In genomic region chr5:93024754-93025280, GRCm38 (mm10) we compare ENCODE assay signal across 8 mouse cellular contexts. TPM values are rescaled to one million over a fixed set of nuclear protein-coding genes. Genes with fewer than 3 reads are reported as not detected.
A peak's percentile ranks its signal among the peaks of the same experiment; 100 is the strongest.
DNase-seq lines count a peak whose midpoint lies in the region; ATAC-seq and TF ChIP-seq lines count a peak whose summit lies in the region.

No protein-coding gene starts in this region.

- no peak for TF ChIP-seq CTCF in layer of hippocampus, adult 2 months (conservative IDR thresholded peaks at IDR 0.05)

- H3K4me1 ChIP-seq in heart, embryonic 13.5 days, result peaks cover 43% of the 10 kb centered on the region
- peaks cover 46% of the 10 kb centered on the region for H3K4me1 ChIP-seq in limb, embryonic 10.5 days

- WGBS in heart, embryonic 13.5 days, result 30% methylated on average over 7 of the region's 7 CpGs
- WGBS in limb, embryonic 10.5 days, result 6% methylated on average over 7 of the region's 7 CpGs

- no peaks in the 10 kb centered on the region for H3K27me3 ChIP-seq in heart, embryonic 13.5 days (replicated peaks)
- no peaks in the 10 kb centered on the region for H3K27me3 ChIP-seq in limb, embryonic 10.5 days (ENCODE audit: low read depth, poor library complexity, severe bottlenecking)

- no peak overlapping the region for H3K4me3 ChIP-seq in heart, embryonic 13.5 days
- no peak overlapping the region for H3K4me3 ChIP-seq in limb, embryonic 10.5 days
- H3K4me3 ChIP-seq in layer of hippocampus, adult 2 months, result no peak overlapping the region

- peak; percentile 82 for DNase-seq in adrenal gland, postnatal 10 days
- no peak for DNase-seq in adrenal gland, postnatal 4 days (ENCODE audit: low spot score in 2 of 2)
- peak; percentile 79 for DNase-seq in 3T3-L1 (ENCODE audit: low read depth, low spot score)
- DNase-seq in limb, embryonic 10.5 days (ENCODE audit: low spot score), result peak; percentile 51
- DNase-seq in spleen, postnatal 14 days (ENCODE audit: low spot score in 2 of 2), result no peak
- no peak for DNase-seq in ovary, adult 18-20 months (ENCODE audit: low spot score)
- no peak for DNase-seq in layer of hippocampus, adult 2 months (ENCODE audit: low spot score in 2 of 2)

- no peak for ATAC-seq in heart, embryonic 13.5 days (ENCODE audit: extremely low read depth, insufficient number of reproducible peaks, low FRiP score, low TSS enrichment)

- no peak overlapping the region for H3K9ac ChIP-seq in heart, embryonic 13.5 days

- no peaks in the 10 kb centered on the region for H3K36me3 ChIP-seq in heart, embryonic 13.5 days
- H3K36me3 ChIP-seq in limb, embryonic 10.5 days, result no peaks in the 10 kb centered on the region

- peak overlapping the region; percentile 26 for H3K27ac ChIP-seq in heart, embryonic 13.5 days (replicated peaks)
- H3K27ac ChIP-seq in limb, embryonic 10.5 days, result peak overlapping the region; percentile 82
- no peak overlapping the region for H3K27ac ChIP-seq in layer of hippocampus, adult 2 months

- H3K9me3 ChIP-seq in heart, embryonic 13.5 days, result no peaks in the 10 kb centered on the region
- no peaks in the 10 kb centered on the region for H3K9me3 ChIP-seq in limb, embryonic 10.5 days (replicated peaks)

- H3K4me2 ChIP-seq in heart, embryonic 13.5 days, result no peak overlapping the region

RNA-seq across cellular contexts. Expression of gene Sowahb, which starts 20.0 kb away (rescaled TPM):
- total RNA-seq in adrenal gland, postnatal 10 days (2021), result 1 to 10 TPM in 1 of 2 experiments, under 1 TPM in 1; 0.48 to 1.4 TPM
- total RNA-seq in adrenal gland, postnatal 4 days (2021), result under 1 TPM; 0.85 to 0.90 TPM
- polyA plus RNA-seq in heart, embryonic 13.5 days (2015; fragmentation: Nextera tagmentation; extraction: Ambion mirVana), result 0.08 TPM in 1 of 2 replicates, not detected in the other
- polyA plus RNA-seq in limb, embryonic 10.5 days (2016; fragmentation: Nextera tagmentation; extraction: Ambion mirVana), result 1.1 and 1.3 TPM in 2 replicates
- total RNA-seq in layer of hippocampus, adult 2 months (2021), result 1 to 10 TPM; 2.0 to 2.2 TPM

Comparison
In these comparisons a context has a peak if more than half of its experiments do, and no peak if none do; other contexts are left out.
1. DNase-seq: peak in adrenal gland, postnatal 10 days (single experiment), 3T3-L1 (single experiment) and limb, embryonic 10.5 days (single experiment); none in adrenal gland, postnatal 4 days (0 of 2), spleen, postnatal 14 days (0 of 2), ovary, adult 18-20 months (single experiment) and layer of hippocampus, adult 2 months (0 of 2).